Mouse (Mus musculus) ES-Bruce4 (cell line): ENCODE data around the gene Narfl. TPM values are rescaled to one million over a fixed set of nuclear protein-coding genes. Genes with fewer than 3 reads are reported as not detected.

Experiments used
- H3K27ac ChIP-seq: 2 replicates; pipeline ENCODE4 v1.5.1; 2012; ENCODE audit warnings: low read length, inconsistent platforms; ENCODE audit not compliant: insufficient read depth
- H3K27me3 ChIP-seq: 2 replicates; pipeline ENCODE4 v1.6.1; 2012; ENCODE audit warnings: mild to moderate bottlenecking, low read length, inconsistent platforms; ENCODE audit not compliant: control insufficient read depth, poor library complexity, insufficient read depth, severe bottlenecking
- H3K36me3 ChIP-seq: 2 replicates; pipeline ENCODE4 v1.6.1; 2012; ENCODE audit warnings: inconsistent platforms, mild to moderate bottlenecking, low read length, moderate library complexity; ENCODE audit not compliant: control insufficient read depth, poor library complexity, insufficient read depth, severe bottlenecking
- H3K4me1 ChIP-seq: one replicate; pipeline ENCODE4 v1.8.1; 2011; ENCODE audit warnings: low read length; ENCODE audit not compliant: control insufficient read depth, insufficient read depth
- H3K4me3 ChIP-seq: 2 replicates; pipeline ENCODE4 v1.5.1; 2011; ENCODE audit warnings: low read depth, mild to moderate bottlenecking, low read length
- H3K9ac ChIP-seq: 2 replicates; pipeline ENCODE4 v1.6.1; 2012; ENCODE audit warnings: low read depth, mild to moderate bottlenecking, inconsistent platforms; ENCODE audit not compliant: poor library complexity, severe bottlenecking
- H3K9me3 ChIP-seq: replicated peaks from 2 replicates; pipeline ENCODE4 v1.6.1; 2012; ENCODE audit warnings: mild to moderate bottlenecking, low read length, inconsistent platforms; ENCODE audit not compliant: control insufficient read depth, poor library complexity, insufficient read depth, severe bottlenecking
- CTCF ChIP-seq: IDR thresholded peaks from one replicate; pipeline ENCODE4 v1.8.1; 2011; ENCODE audit warnings: low read depth, low read length
- EP300 ChIP-seq: IDR thresholded peaks from 2 replicates; pipeline ENCODE4 v1.6.1; 2011; ENCODE audit warnings: low read depth, low read length; ENCODE audit not compliant: insufficient read depth
- POLR2A ChIP-seq: IDR thresholded peaks from one replicate; pipeline ENCODE4 v1.8.1; 2011; ENCODE audit warnings: low read length; ENCODE audit not compliant: insufficient read depth
- polyA plus RNA-seq: library from polyadenylated mRNA; stranded (reverse); fragments of >200 nt; gene quantifications from 2 replicates; pipeline ENCODE4 v1.2.4, GENCODE M21; 2011; ENCODE audit warnings: low read depth; ENCODE audit not compliant: missing spikeins, insufficient read depth, insufficient read length

The Narfl gene
- 18.8 and 21.3 TPM in 2 replicates for polyA plus RNA-seq

- no peaks in the 10 kb centered on the region for H3K36me3 ChIP-seq
- no peaks in the 10 kb centered on the region for H3K9me3 ChIP-seq
- H3K4me3 ChIP-seq = peak within 1 kb of the TSS; percentile 64
- H3K4me1 ChIP-seq = no peaks in the 10 kb centered on the region
- peak within 1 kb of the TSS; percentile 21 for H3K9ac ChIP-seq
- no peaks in the 10 kb centered on the region for H3K27me3 ChIP-seq
- no peak for TF ChIP-seq POLR2A
- peak; percentile 95 for TF ChIP-seq CTCF
- no peak for TF ChIP-seq EP300
- peak within 1 kb of the TSS; percentile 45 for H3K27ac ChIP-seq
Measured at GRCm38 (mm10) chr17:25773549-25774120, at the start of gene Narfl. TSS of gene Narfl (plus strand) at chr17:25773776.

- peaks cover 18% of the 10 kb centered on the region for H3K36me3 ChIP-seq
Measured at GRCm38 (mm10) chr17:25723919-25724318, 49.7 kb upstream of the Narfl start.

GRCm38 (mm10) chr17:25725264-25725663 is 48.3 kb upstream of the Narfl start:
- Histone ChIP-seq H3K9ac (no peak overlapping the region), H3K36me3 (peaks cover 14% of the 10 kb centered on the region), H3K4me1 (no peaks in the 10 kb centered on the region), H3K27me3 (no peaks in the 10 kb centered on the region), H3K27ac (no peak overlapping the region), H3K4me3 (no peak overlapping the region), H3K9me3 (no peaks in the 10 kb centered on the region)
- TF ChIP-seq CTCF = no peak
- TF ChIP-seq POLR2A = no peak
- no peak for TF ChIP-seq EP300

More at GRCm38 (mm10) chr17:25723919-25724318, 49.7 kb upstream of the Narfl start:
- H3K4me3 ChIP-seq = peak overlapping the region; percentile 41
- H3K4me1 ChIP-seq = no peaks in the 10 kb centered on the region
- peak overlapping the region; percentile 41 for H3K9ac ChIP-seq
- H3K27ac ChIP-seq = no peak overlapping the region
- TF ChIP-seq CTCF = peak; percentile 97
- no peak for TF ChIP-seq POLR2A
- TF ChIP-seq EP300 = 0 out of 2 replicates have a peak, but pooled peaks have one; percentile 5
- H3K9me3 ChIP-seq = no peaks in the 10 kb centered on the region
- no peaks in the 10 kb centered on the region for H3K27me3 ChIP-seq

- TF ChIP-seq POLR2A (peak; percentile 94), EP300 (no peak)
- no peak within 1 kb of the TSS for H3K27ac ChIP-seq
- H3K27me3 ChIP-seq = no peaks in the 10 kb centered on the region
- no peaks in the 10 kb centered on the region for H3K36me3 ChIP-seq
- no peaks in the 10 kb centered on the region for H3K9me3 ChIP-seq
- peak within 1 kb of the TSS; percentile 98 for H3K4me3 ChIP-seq
- H3K4me1 ChIP-seq = no peaks in the 10 kb centered on the region
- H3K9ac ChIP-seq = peak within 1 kb of the TSS; percentile 64
Measured at GRCm38 (mm10) chr17:25727265-25728008, 46.1 kb upstream of the Narfl start, which contains the start of the genes Chtf18 and Rpusd1. TSS of gene Chtf18 (minus strand) at chr17:25727419. TSS of gene Rpusd1 (plus strand) at chr17:25727670.

- H3K9me3 ChIP-seq = no peaks in the 10 kb centered on the region
- no peaks in the 10 kb centered on the region for H3K4me1 ChIP-seq
- H3K4me3 ChIP-seq = peak overlapping the region; percentile 90
- no peaks in the 10 kb centered on the region for H3K27me3 ChIP-seq
- TF ChIP-seq POLR2A = no peak
- no peak overlapping the region for H3K27ac ChIP-seq
- peak overlapping the region; percentile 63 for H3K9ac ChIP-seq
- no peaks in the 10 kb centered on the region for H3K36me3 ChIP-seq
Measured at GRCm38 (mm10) chr17:25728009-25728270, 45.6 kb upstream of the Narfl start.

DNA sequence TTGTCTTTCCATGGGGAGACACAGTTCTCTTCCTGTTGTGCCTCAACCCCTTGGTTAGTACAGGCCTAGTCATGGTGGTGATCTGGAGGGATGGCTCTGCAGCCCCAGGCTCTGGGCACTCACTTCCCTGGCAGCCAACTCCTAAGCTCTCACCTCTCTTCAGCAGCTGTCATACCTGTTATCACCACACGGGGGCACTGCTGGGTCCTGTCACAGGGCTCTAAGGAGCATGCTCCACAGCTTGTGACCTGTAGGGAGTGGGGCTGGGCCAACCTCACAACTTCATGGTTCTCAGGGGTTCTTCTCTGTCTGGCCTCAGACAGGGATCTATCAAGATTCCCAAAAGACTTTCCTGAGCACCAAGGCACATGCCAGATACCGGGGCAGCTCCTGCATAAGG is 41.5 kb upstream of the Narfl start:
- Histone ChIP-seq H3K27me3 (no peaks in the 10 kb centered on the region), H3K36me3 (no peaks in the 10 kb centered on the region), H3K4me3 (no peak overlapping the region), H3K9ac (no peak overlapping the region), H3K9me3 (no peaks in the 10 kb centered on the region), H3K4me1 (no peaks in the 10 kb centered on the region), H3K27ac (peak overlapping the region; percentile 26)
- TF ChIP-seq CTCF (peak; percentile 95), EP300 (no peak)
